ENCODE assay signal across 9 mouse cellular contexts in genomic region chr7:45593118-45593815, GRCm38 (mm10). TPM values are rescaled to one million over a fixed set of nuclear protein-coding genes. Genes with fewer than 3 reads are reported as not detected.
DNase-seq lines count a peak whose midpoint lies in the region; ATAC-seq and TF ChIP-seq lines count a peak whose summit lies in the region.
"Had no signal": no experiment of that assay in that cellular context is flagged by ENCODE, and none has a peak within 500 bp of the region (broad histone marks: within the 10 kb centered on the region; RNA-seq: fewer than 3 reads in every experiment).

No protein-coding gene starts in this region.

- peak; percentile 62; the same call in 1 of the 2 replicates for TF ChIP-seq EP300 in heart, adult 2 months (IDR thresholded peaks at IDR 0.05; ENCODE audit: insufficient read depth, low read depth, low read length)

- no peak overlapping the region for H3K4me3 ChIP-seq in heart, adult 2 months
- H3K4me3 ChIP-seq in layer of hippocampus, adult 2 months: no peak overlapping the region
- H3K4me3 ChIP-seq: megakaryocyte, embryonic 14.5 days had no signal

- no peaks in the 10 kb centered on the region for H3K79me2 ChIP-seq in heart, adult 2 months (replicated peaks; ENCODE audit: control insufficient read depth, insufficient read depth, low read length)

- H3K4me1 ChIP-seq in heart, adult 2 months (ENCODE audit: control insufficient read depth, insufficient read depth, low read length): peaks cover 2% of the 10 kb centered on the region

- H3K9ac ChIP-seq in heart, adult 2 months (ENCODE audit: low read depth, low read length): no peak overlapping the region

- 0 out of 2 replicates have a peak, but pooled peaks have one; percentile 100 for TF ChIP-seq CTCF in heart, adult 2 months (IDR thresholded peaks at IDR 0.05)
- TF ChIP-seq CTCF in brain, embryonic 14.5 days (IDR thresholded peaks at IDR 0.05; ENCODE audit: borderline replicate concordance, extremely low read depth, insufficient read depth, insufficient read length): peak; percentile 97
- TF ChIP-seq CTCF in layer of hippocampus, adult 2 months (conservative IDR thresholded peaks at IDR 0.05): peak; percentile 99

- TF ChIP-seq POLR2A in heart, adult 2 months (IDR thresholded peaks at IDR 0.05; ENCODE audit: insufficient read depth, low read depth, low read length): no peak
- no peak for TF ChIP-seq POLR2A in brain, embryonic 14.5 days (IDR thresholded peaks at IDR 0.05; ENCODE audit: borderline replicate concordance, extremely low read depth, insufficient read depth, insufficient read length, poor library complexity, severe bottlenecking)

- 21% methylated on average over 10 of the region's 10 CpGs for WGBS in heart, adult 2 months

- no peaks in the 10 kb centered on the region for H3K27me3 ChIP-seq in heart, adult 2 months (ENCODE audit: control insufficient read depth, insufficient read depth, low read length)
- no peaks in the 10 kb centered on the region for H3K27me3 ChIP-seq in splenic B cell, adult 2 months (ENCODE audit: control insufficient read depth, insufficient read depth, low read length, poor library complexity, severe bottlenecking)

- H3K36me3 ChIP-seq in heart, adult 2 months (ENCODE audit: control insufficient read depth, insufficient read depth, low read length): no peaks in the 10 kb centered on the region
- H3K36me3 ChIP-seq in splenic B cell, adult 2 months (ENCODE audit: control insufficient read depth, insufficient read depth, low read length, poor library complexity, severe bottlenecking): no peaks in the 10 kb centered on the region

- intact Hi-C loops in heart, adult 2 months (cut with DNase I): loop anchor here (1.0 kb wide), 1 partner anchor 89 kb away; no protein-coding TSS in a partner anchor
- intact Hi-C loops in heart, postnatal 25 days (cut with DNase I): loop anchor here (2.0 kb wide), 1 partner anchor 90 kb away; no protein-coding TSS in a partner anchor

- H3K27ac ChIP-seq in heart, adult 2 months: no peak overlapping the region
- no peak overlapping the region for H3K27ac ChIP-seq in layer of hippocampus, adult 2 months

- ATAC-seq in megakaryocyte progenitor cell, adult 5-6 weeks (replicated peaks; ENCODE audit: poor library complexity): peak; percentile 71

- peak; percentile 72 to 78 for DNase-seq in heart, adult 2 months
- no peak for DNase-seq in heart, postnatal 25 days (ENCODE audit: low spot score)
- DNase-seq in CD8-positive naive resting alpha-beta T cell, adult 2 months (ENCODE audit: low read depth in 2 of 2, low spot score in 2 of 2): peak; percentile 52 to 67
- DNase-seq in brain, embryonic 14.5 days (ENCODE audit: low read depth): peak; percentile 79
- DNase-seq in forelimb bud, embryonic 11.5 days (ENCODE audit: low read depth, low spot score): peak; percentile 74
- peak; percentile 61 to 79 for DNase-seq in layer of hippocampus, adult 2 months (ENCODE audit: low spot score in 2 of 2)
- DNase-seq in splenic B cell, adult 2 months (ENCODE audit: low read depth, low spot score): peak; percentile 88

RNA-seq across cellular contexts. Expression of gene Fgf21, which starts 22.0 kb away (rescaled TPM):
- total RNA-seq in heart, adult 2 months (2021): not detected
- polyA plus RNA-seq in heart, adult 2 months (2012; rRNA removed): not detected in 2 replicates
- not detected for total RNA-seq in heart, postnatal 25 days (2021)
- polyA plus RNA-seq in brain, embryonic 14.5 days (2012; rRNA removed): 0.13 TPM in 1 of 2 replicates, not detected in the other
- not detected for total RNA-seq in layer of hippocampus, adult 2 months (2021)
- not detected in 2 replicates for total RNA-seq in megakaryocyte progenitor cell, adult 5-6 weeks (2015)
- not detected in 2 replicates for total RNA-seq in megakaryocyte progenitor cell, adult 5-6 weeks (2017)

RNA-seq across cellular contexts. Expression of gene Bcat2, which starts 23.3 kb away (rescaled TPM):
- total RNA-seq in heart, adult 2 months (2021): 100 to 1,000 TPM; 219 to 306 TPM
- polyA plus RNA-seq in heart, adult 2 months (2012; rRNA removed): 142 and 198 TPM in 2 replicates
- total RNA-seq in heart, postnatal 25 days (2021): 100 to 1,000 TPM; 188 to 200 TPM
- polyA plus RNA-seq in brain, embryonic 14.5 days (2012; rRNA removed): 29.5 and 40.2 TPM in 2 replicates
- 10 to 100 TPM; 20.6 to 28.2 TPM for total RNA-seq in layer of hippocampus, adult 2 months (2021)
- 43.5 and 55.9 TPM in 2 replicates for total RNA-seq in megakaryocyte progenitor cell, adult 5-6 weeks (2015)
- total RNA-seq in megakaryocyte progenitor cell, adult 5-6 weeks (2017): 37.0 and 44.0 TPM in 2 replicates

RNA-seq across cellular contexts. Expression of gene Fut1, which starts 23.8 kb away (rescaled TPM):
- not detected for total RNA-seq in heart, adult 2 months (2021)
- 0.25 TPM in 1 of 2 replicates, not detected in the other for polyA plus RNA-seq in heart, adult 2 months (2012; rRNA removed)
- total RNA-seq in heart, postnatal 25 days (2021): not detected
- polyA plus RNA-seq in brain, embryonic 14.5 days (2012; rRNA removed): 0.06 and 0.14 TPM in 2 replicates
- not detected for total RNA-seq in layer of hippocampus, adult 2 months (2021)
- not detected in 2 replicates for total RNA-seq in megakaryocyte progenitor cell, adult 5-6 weeks (2015)
- not detected in 2 replicates for total RNA-seq in megakaryocyte progenitor cell, adult 5-6 weeks (2017)

RNA-seq across cellular contexts. Expression of gene Izumo1, which starts 28.3 kb away (rescaled TPM):
- total RNA-seq in heart, adult 2 months (2021): under 1 TPM; 0.26 to 0.27 TPM
- 0.29 and 0.70 TPM in 2 replicates for polyA plus RNA-seq in heart, adult 2 months (2012; rRNA removed)
- under 1 TPM; 0.21 to 0.39 TPM for total RNA-seq in heart, postnatal 25 days (2021)
- 0.13 and 0.16 TPM in 2 replicates for polyA plus RNA-seq in brain, embryonic 14.5 days (2012; rRNA removed)
- total RNA-seq in layer of hippocampus, adult 2 months (2021): not detected
- total RNA-seq in megakaryocyte progenitor cell, adult 5-6 weeks (2015): 0.32 TPM in 1 of 2 replicates, not detected in the other
- 0.24 TPM in 1 of 2 replicates, not detected in the other for total RNA-seq in megakaryocyte progenitor cell, adult 5-6 weeks (2017)

RNA-seq across cellular contexts. Expression of gene Rasip1, which starts 34.0 kb away (rescaled TPM):
- 10 to 100 TPM; 25.0 to 25.5 TPM for total RNA-seq in heart, adult 2 months (2021)
- polyA plus RNA-seq in heart, adult 2 months (2012; rRNA removed): 30.5 and 30.9 TPM in 2 replicates
- 10 to 100 TPM; 26.3 to 33.6 TPM for total RNA-seq in heart, postnatal 25 days (2021)
- 11.6 and 17.6 TPM in 2 replicates for polyA plus RNA-seq in brain, embryonic 14.5 days (2012; rRNA removed)
- total RNA-seq in layer of hippocampus, adult 2 months (2021): 1 to 10 TPM; 6.1 to 7.4 TPM
- total RNA-seq in megakaryocyte progenitor cell, adult 5-6 weeks (2015): 0.10 TPM in 1 of 2 replicates, not detected in the other
- 0.08 TPM in 1 of 2 replicates, not detected in the other for total RNA-seq in megakaryocyte progenitor cell, adult 5-6 weeks (2017)
